Mouse (Mus musculus) G1E (cell line): ENCODE results near the gene Dock8.

Source experiments
- CTCF ChIP-seq: IDR thresholded peaks from 2 replicates; pipeline ENCODE4 v1.5.1; 2012; ENCODE audit warnings: low read depth, low read length, inconsistent platforms, mixed read lengths
- GATA1 ChIP-seq: IDR thresholded peaks from 2 replicates; pipeline ENCODE4 v1.6.1; 2012; ENCODE audit warnings: borderline replicate concordance, low read length, inconsistent platforms, mixed read lengths
- TAL1 ChIP-seq: conservative IDR thresholded peaks from 2 replicates; pipeline ENCODE4 v1.6.1; 2012; ENCODE audit warnings: low read depth, low read length, inconsistent platforms, mixed read lengths

DNA sequence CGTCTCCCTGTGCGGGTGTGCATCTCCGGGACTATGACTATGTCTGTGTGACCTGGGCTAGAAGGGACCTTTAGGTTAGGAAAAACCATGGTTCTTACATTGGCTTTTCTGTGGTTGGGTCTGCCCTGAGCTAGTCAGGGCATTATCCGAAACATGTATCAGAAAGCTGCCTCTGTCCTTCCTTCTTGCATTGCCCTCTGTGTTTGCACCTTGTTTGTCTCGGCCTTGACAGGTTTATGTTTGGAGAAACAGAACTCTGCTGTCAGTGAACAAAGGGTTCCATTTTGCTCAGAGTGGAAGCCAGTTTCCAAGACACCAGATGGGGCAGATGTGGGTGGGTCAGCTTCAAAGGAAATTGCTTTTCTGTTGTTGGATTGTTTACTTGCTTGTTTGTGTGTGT lies 145.8 kb downstream of the Dock8 start:
- TF ChIP-seq CTCF = no peak
- TF ChIP-seq TAL1 = no peak
- TF ChIP-seq GATA1 = no peak
